Mouse (Mus musculus): ENCODE data around the gene Rasgef1b. TPM values are rescaled to one million over a fixed set of nuclear protein-coding genes. Genes with fewer than 3 reads are reported as not detected.

The Rasgef1b gene
- polyA plus RNA-seq, 1 experiment from 2014 or later: 41.6 TPM

- Histone ChIP-seq H3K9ac (ENCODE audit: low read depth, low read length) (no peak overlapping the region), H3K4me3 (ENCODE audit: low read depth, low read length) (no peak overlapping the region), H3K36me3 (ENCODE audit: control insufficient read depth, insufficient read depth, low read length) (no peaks in the 10 kb centered on the region), H3K27ac (ENCODE audit: low read depth, low read length) (no peak overlapping the region), H3K27me3 (ENCODE audit: control insufficient read depth, insufficient read depth, low read length) (no peaks in the 10 kb centered on the region), H3K4me2 (no peak overlapping the region), H3K9me3 (replicated peaks; ENCODE audit: control insufficient read depth, low read length) (no peaks in the 10 kb centered on the region), H3K4me1 (ENCODE audit: control insufficient read depth, insufficient read depth, low read length) (no peaks in the 10 kb centered on the region)
- ATAC-seq (replicated peaks; ENCODE audit: insufficient number of reproducible peaks, low FRiP score, low TSS enrichment): no peak
- 78% methylated on average over 2 of the region's 2 CpGs for WGBS (ENCODE audit: insufficient replicate concordance)
Observed at GRCm38 (mm10) chr5:99722310-99722709, 6.6 kb downstream of the Rasgef1b start.

DNA sequence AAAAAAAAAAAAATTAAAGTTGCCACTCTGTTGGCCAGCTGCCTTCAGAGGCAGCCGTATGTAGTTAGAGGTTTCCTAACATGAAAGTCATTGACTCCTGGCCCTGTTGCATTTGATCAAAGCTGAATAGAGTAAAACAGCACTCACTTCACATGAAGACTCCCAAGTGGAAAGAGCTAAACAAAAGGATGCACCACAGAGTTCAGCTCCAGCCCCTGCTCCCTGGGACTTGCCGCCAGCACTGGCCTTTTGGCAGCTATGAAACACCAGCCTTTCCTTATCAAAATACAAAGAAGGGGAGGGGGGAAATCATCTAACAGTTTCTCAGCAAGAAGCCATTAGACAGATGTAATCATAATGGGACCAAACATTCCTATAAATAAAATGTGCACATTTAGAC is 8.3 kb downstream of the Rasgef1b start:
- H3K4me1 ChIP-seq (ENCODE audit: control insufficient read depth, insufficient read depth, low read length): no peaks in the 10 kb centered on the region
- H3K9ac ChIP-seq (ENCODE audit: low read depth, low read length): no peak overlapping the region
- WGBS (ENCODE audit: insufficient replicate concordance): 63% methylated on average over 2 of the region's 2 CpGs
- no peaks in the 10 kb centered on the region for H3K27me3 ChIP-seq (ENCODE audit: control insufficient read depth, insufficient read depth, low read length)
- H3K9me3 ChIP-seq (replicated peaks; ENCODE audit: control insufficient read depth, low read length): no peaks in the 10 kb centered on the region
- H3K4me2 ChIP-seq: no peak overlapping the region
- no peak overlapping the region for H3K4me3 ChIP-seq (ENCODE audit: low read depth, low read length)
- H3K27ac ChIP-seq (ENCODE audit: low read depth, low read length): no peak overlapping the region
- H3K36me3 ChIP-seq (ENCODE audit: control insufficient read depth, insufficient read depth, low read length): no peaks in the 10 kb centered on the region
- ATAC-seq (replicated peaks; ENCODE audit: insufficient number of reproducible peaks, low FRiP score, low TSS enrichment): no peak

DNA sequence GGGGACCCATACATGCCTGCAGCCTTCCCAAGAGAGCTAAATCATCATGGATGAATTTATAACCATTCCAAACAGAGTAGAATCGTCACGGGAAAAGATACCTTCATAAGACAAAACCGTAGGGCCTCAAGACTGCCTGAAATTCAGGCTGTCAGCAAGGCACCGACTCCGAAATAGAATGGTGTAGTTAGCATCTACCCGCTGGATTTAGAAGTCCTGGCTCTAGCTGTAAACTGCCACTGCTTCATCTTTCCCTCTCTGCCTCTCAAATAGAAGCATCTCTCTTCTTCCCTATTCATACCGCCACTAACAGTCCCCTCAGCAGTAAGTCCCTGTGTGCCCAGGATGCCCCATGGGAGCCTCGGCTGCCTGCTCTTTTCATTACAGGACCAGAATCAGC is 10.9 kb downstream of the Rasgef1b start:
- Histone ChIP-seq H3K4me1 (ENCODE audit: control insufficient read depth, insufficient read depth, low read length) (peaks cover 7% of the 10 kb centered on the region; the same call in 1 of the 2 replicates), H3K9ac (ENCODE audit: low read depth, low read length) (no peak overlapping the region), H3K9me3 (replicated peaks; ENCODE audit: control insufficient read depth, low read length) (no peaks in the 10 kb centered on the region), H3K27ac (ENCODE audit: low read depth, low read length) (no peak overlapping the region), H3K36me3 (ENCODE audit: control insufficient read depth, insufficient read depth, low read length) (no peaks in the 10 kb centered on the region), H3K27me3 (ENCODE audit: control insufficient read depth, insufficient read depth, low read length) (no peaks in the 10 kb centered on the region), H3K4me3 (ENCODE audit: low read depth, low read length) (no peak overlapping the region), H3K4me2 (no peak overlapping the region)
- 72% methylated on average over 8 of the region's 8 CpGs for WGBS (ENCODE audit: insufficient replicate concordance)
- no peak for ATAC-seq (replicated peaks; ENCODE audit: insufficient number of reproducible peaks, low FRiP score, low TSS enrichment)

GRCm38 (mm10) chr5:99715281-99715744 is 13.6 kb downstream of the Rasgef1b start:
- Histone ChIP-seq H3K4me3 (ENCODE audit: low read depth, low read length) (no peak overlapping the region), H3K9ac (ENCODE audit: low read depth, low read length) (no peak overlapping the region)
- WGBS (ENCODE audit: insufficient replicate concordance): 60% methylated on average over 5 of the region's 5 CpGs

DNA sequence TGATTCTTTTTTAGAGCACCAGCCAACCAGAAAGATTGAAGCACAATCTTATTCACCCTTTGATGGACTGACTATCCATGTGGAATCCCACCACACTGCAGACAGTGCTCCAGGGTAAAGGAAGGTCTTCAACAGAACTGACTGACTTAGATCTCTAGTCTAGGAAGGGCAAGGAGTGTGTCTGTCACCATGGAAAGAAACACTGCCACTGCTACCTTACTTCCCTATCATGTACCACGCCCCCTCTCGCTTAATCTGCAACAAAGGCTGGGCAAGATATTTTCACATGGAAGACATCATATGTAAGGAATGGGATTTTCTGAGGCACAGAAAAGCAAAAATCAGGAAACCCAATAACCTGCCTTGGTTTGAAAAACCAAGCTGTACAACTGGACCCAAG is 16.9 kb downstream of the Rasgef1b start:
- Histone ChIP-seq H3K4me2 (no peak overlapping the region), H3K4me1 (ENCODE audit: control insufficient read depth, insufficient read depth, low read length) (peaks cover 7% of the 10 kb centered on the region; the same call in 1 of the 2 replicates), H3K36me3 (ENCODE audit: control insufficient read depth, insufficient read depth, low read length) (no peaks in the 10 kb centered on the region), H3K4me3 (ENCODE audit: low read depth, low read length) (no peak overlapping the region), H3K27ac (ENCODE audit: low read depth, low read length) (no peak overlapping the region), H3K27me3 (ENCODE audit: control insufficient read depth, insufficient read depth, low read length) (no peaks in the 10 kb centered on the region), H3K9ac (ENCODE audit: low read depth, low read length) (no peak overlapping the region), H3K9me3 (replicated peaks; ENCODE audit: control insufficient read depth, low read length) (no peaks in the 10 kb centered on the region)
- 69% methylated on average over 2 of the region's 2 CpGs for WGBS (ENCODE audit: insufficient replicate concordance)
- ATAC-seq (replicated peaks; ENCODE audit: insufficient number of reproducible peaks, low FRiP score, low TSS enrichment): no peak

More at GRCm38 (mm10) chr5:99715281-99715744, 13.6 kb downstream of the Rasgef1b start:
- no peaks in the 10 kb centered on the region for H3K27me3 ChIP-seq (ENCODE audit: control insufficient read depth, insufficient read depth, low read length)
- H3K4me2 ChIP-seq: no peak overlapping the region
- no peaks in the 10 kb centered on the region for H3K36me3 ChIP-seq (ENCODE audit: control insufficient read depth, insufficient read depth, low read length)
- peaks cover 7% of the 10 kb centered on the region; the same call in 1 of the 2 replicates for H3K4me1 ChIP-seq (ENCODE audit: control insufficient read depth, insufficient read depth, low read length)
- no peaks in the 10 kb centered on the region for H3K9me3 ChIP-seq (replicated peaks; ENCODE audit: control insufficient read depth, low read length)
- ATAC-seq (replicated peaks; ENCODE audit: insufficient number of reproducible peaks, low FRiP score, low TSS enrichment): no peak
- H3K27ac ChIP-seq (ENCODE audit: low read depth, low read length): no peak overlapping the region

- no peaks in the 10 kb centered on the region for H3K27me3 ChIP-seq (ENCODE audit: control insufficient read depth, insufficient read depth, low read length)
- H3K4me2 ChIP-seq: no peak overlapping the region
- 40% methylated on average over 6 of the region's 6 CpGs for WGBS (ENCODE audit: insufficient replicate concordance)
- ATAC-seq (replicated peaks; ENCODE audit: insufficient number of reproducible peaks, low FRiP score, low TSS enrichment): no peak
- H3K4me1 ChIP-seq (ENCODE audit: control insufficient read depth, insufficient read depth, low read length): no peaks in the 10 kb centered on the region
- H3K9me3 ChIP-seq (replicated peaks; ENCODE audit: control insufficient read depth, low read length): no peaks in the 10 kb centered on the region
- no peaks in the 10 kb centered on the region for H3K36me3 ChIP-seq (ENCODE audit: control insufficient read depth, insufficient read depth, low read length)
- no peak overlapping the region for H3K4me3 ChIP-seq (ENCODE audit: low read depth, low read length)
- H3K9ac ChIP-seq (ENCODE audit: low read depth, low read length): no peak overlapping the region
- H3K27ac ChIP-seq (ENCODE audit: low read depth, low read length): no peak overlapping the region
Observed at GRCm38 (mm10) chr5:99708706-99709105, 20.2 kb downstream of the Rasgef1b start.

GRCm38 (mm10) chr5:99707261-99707660 is 21.6 kb downstream of the Rasgef1b start:
- WGBS (ENCODE audit: insufficient replicate concordance): 29% methylated on average over 6 of the region's 6 CpGs
- Histone ChIP-seq H3K9ac (ENCODE audit: low read depth, low read length) (no peak overlapping the region), H3K4me3 (ENCODE audit: low read depth, low read length) (no peak overlapping the region), H3K9me3 (replicated peaks; ENCODE audit: control insufficient read depth, low read length) (no peaks in the 10 kb centered on the region), H3K27me3 (ENCODE audit: control insufficient read depth, insufficient read depth, low read length) (no peaks in the 10 kb centered on the region), H3K4me1 (ENCODE audit: control insufficient read depth, insufficient read depth, low read length) (no peaks in the 10 kb centered on the region), H3K36me3 (ENCODE audit: control insufficient read depth, insufficient read depth, low read length) (no peaks in the 10 kb centered on the region), H3K4me2 (no peak overlapping the region), H3K27ac (ENCODE audit: low read depth, low read length) (no peak overlapping the region)
- no peak for ATAC-seq (replicated peaks; ENCODE audit: insufficient number of reproducible peaks, low FRiP score, low TSS enrichment)

DNA sequence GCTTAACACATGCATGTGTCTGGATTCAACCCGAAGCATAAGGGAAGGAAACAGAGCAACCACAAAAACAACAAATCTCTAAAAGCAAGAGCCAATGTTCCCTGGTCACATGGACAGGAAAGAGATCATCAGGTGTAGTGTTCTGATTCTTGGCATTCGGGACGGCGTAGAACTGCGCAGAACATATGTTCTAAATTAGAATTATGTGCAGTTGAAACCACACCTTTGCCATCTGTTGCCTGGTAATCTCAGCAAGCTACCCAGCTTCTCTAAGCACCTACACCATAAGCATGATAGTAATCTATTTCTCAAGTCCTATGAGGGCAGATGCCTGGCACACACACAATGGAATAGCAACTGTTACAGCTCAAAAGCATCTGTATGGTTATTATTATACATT is 27.1 kb downstream of the Rasgef1b start:
- H3K36me3 ChIP-seq (ENCODE audit: control insufficient read depth, insufficient read depth, low read length): no peaks in the 10 kb centered on the region
- H3K27ac ChIP-seq (ENCODE audit: low read depth, low read length): no peak overlapping the region
- no peaks in the 10 kb centered on the region for H3K4me1 ChIP-seq (ENCODE audit: control insufficient read depth, insufficient read depth, low read length)
- H3K9ac ChIP-seq (ENCODE audit: low read depth, low read length): no peak overlapping the region
- no peak for ATAC-seq (replicated peaks; ENCODE audit: insufficient number of reproducible peaks, low FRiP score, low TSS enrichment)
- H3K27me3 ChIP-seq (ENCODE audit: control insufficient read depth, insufficient read depth, low read length): no peaks in the 10 kb centered on the region
- H3K9me3 ChIP-seq (replicated peaks; ENCODE audit: control insufficient read depth, low read length): no peaks in the 10 kb centered on the region
- WGBS (ENCODE audit: insufficient replicate concordance): 90% methylated on average over 5 of the region's 5 CpGs
- H3K4me3 ChIP-seq (ENCODE audit: low read depth, low read length): no peak overlapping the region
- no peak overlapping the region for H3K4me2 ChIP-seq

GRCm38 (mm10) chr5:99694712-99695360 is 34.0 kb downstream of the Rasgef1b start:
- no peak overlapping the region for H3K9ac ChIP-seq (ENCODE audit: low read depth, low read length)
- WGBS (ENCODE audit: insufficient replicate concordance): 72% methylated on average over 13 of the region's 13 CpGs
- no peaks in the 10 kb centered on the region for H3K9me3 ChIP-seq (replicated peaks; ENCODE audit: control insufficient read depth, low read length)
- no peak overlapping the region for H3K4me3 ChIP-seq (ENCODE audit: low read depth, low read length)
- no peak overlapping the region for H3K27ac ChIP-seq (ENCODE audit: low read depth, low read length)
- H3K4me2 ChIP-seq: no peak overlapping the region
- peaks cover 5% of the 10 kb centered on the region for H3K4me1 ChIP-seq (ENCODE audit: control insufficient read depth, insufficient read depth, low read length)
- H3K36me3 ChIP-seq (ENCODE audit: control insufficient read depth, insufficient read depth, low read length): no peaks in the 10 kb centered on the region
- no peaks in the 10 kb centered on the region for H3K27me3 ChIP-seq (ENCODE audit: control insufficient read depth, insufficient read depth, low read length)
- no peak for ATAC-seq (replicated peaks; ENCODE audit: insufficient number of reproducible peaks, low FRiP score, low TSS enrichment)
